Mouse (Mus musculus): ENCODE measurements around the gene Syt11. TPM values are rescaled to one million over a fixed set of nuclear protein-coding genes. Genes with fewer than 3 reads are reported as not detected.

Gene Syt11
- polyA plus RNA-seq, 1 experiment from 2014 or later: 61.9 TPM

- TF ChIP-seq CTCF (IDR thresholded peaks at IDR 0.05): no peak
- DNase-seq (ENCODE audit: low read depth, low spot score) (no peak), ATAC-seq (no peak)
- H3K27me3 ChIP-seq: no peaks in the 10 kb centered on the region
- ChIA-PET CTCF (interaction anchor here (0.7 to 0.9 kb wide), 2 partner anchors 10 to 18 kb away, joined by 3 read pairs; no protein-coding TSS in a partner anchor), POLR2A (no interaction called here)
- in situ Hi-C loops (cut with MboI; ENCODE audit: low pct_unique_long_range_greater_than_20kb): no loop called here
Measured at GRCm38 (mm10) chr3:88762401-88762831, 12.5 kb downstream of the Syt11 start.

- in situ Hi-C loops (cut with MboI; ENCODE audit: low pct_unique_long_range_greater_than_20kb): no loop called here
- TF ChIP-seq CTCF (IDR thresholded peaks at IDR 0.05): no peak
- H3K27me3 ChIP-seq: no peaks in the 10 kb centered on the region
- DNase-seq (ENCODE audit: low read depth, low spot score): no peak
- no peak for ATAC-seq
- ChIA-PET CTCF (interaction anchor here (1.3 kb wide), 1 partner anchor 43 kb away, joined by 3 read pairs; no protein-coding TSS in a partner anchor), POLR2A (no interaction called here)
Measured at GRCm38 (mm10) chr3:88761619-88762018, 13.3 kb downstream of the Syt11 start.

- ChIA-PET CTCF (no interaction called here), POLR2A (interaction anchor here (0.6 to 0.9 kb wide), 2 partner anchors 10 to 11 kb away, joined by 4 read pairs; no protein-coding TSS in a partner anchor)
- ATAC-seq: no peak
- TF ChIP-seq CTCF (IDR thresholded peaks at IDR 0.05): no peak
- in situ Hi-C loops (cut with MboI; ENCODE audit: low pct_unique_long_range_greater_than_20kb): loop anchor here (5.0 kb wide), 1 partner anchor 151 kb away; the partner anchor contains the start of gene Arhgef2
- H3K27me3 ChIP-seq: no peaks in the 10 kb centered on the region
- DNase-seq (ENCODE audit: low read depth, low spot score): no peak
Measured at GRCm38 (mm10) chr3:88758045-88758500, 16.9 kb downstream of the Syt11 start.

- in situ Hi-C loops (cut with MboI; ENCODE audit: low pct_unique_long_range_greater_than_20kb): loop anchor here (5.0 kb wide), 1 partner anchor 149 kb away; the partner anchor contains the start of gene Arhgef2
Measured at GRCm38 (mm10) chr3:88756276-88756675, 18.7 kb downstream of the Syt11 start.

GRCm38 (mm10) chr3:88755541-88755940, 19.4 kb downstream of the Syt11 start:
- in situ Hi-C loops (cut with MboI; ENCODE audit: low pct_unique_long_range_greater_than_20kb): loop anchor here (5.0 kb wide), 1 partner anchor 148 kb away; the partner anchor contains the start of gene Arhgef2
- DNase-seq (ENCODE audit: low read depth, low spot score) (no peak), ATAC-seq (no peak)
- TF ChIP-seq CTCF (IDR thresholded peaks at IDR 0.05): no peak
- CTCF ChIA-PET: interaction anchor here (0.6 to 1.2 kb wide), 2 partner anchors 15 to 35 kb away, joined by 3 read pairs; no protein-coding TSS in a partner anchor
- H3K27me3 ChIP-seq: no peaks in the 10 kb centered on the region
- POLR2A ChIA-PET: interaction anchor here (0.8 to 1.3 kb wide), 3 partner anchors 12 to 157 kb away, joined by 3 read pairs; no protein-coding TSS in a partner anchor

More at GRCm38 (mm10) chr3:88756276-88756675, 18.7 kb downstream of the Syt11 start:
- ChIA-PET CTCF (interaction anchor here (0.6 to 1.4 kb wide), 6 partner anchors 14 to 79 kb away, joined by 3 read pairs; no protein-coding TSS in a partner anchor), POLR2A (interaction anchor here (0.9 to 1.3 kb wide), 3 partner anchors 29 to 156 kb away, joined by 3 read pairs; no protein-coding TSS in a partner anchor)
- no peak for TF ChIP-seq CTCF (IDR thresholded peaks at IDR 0.05)
- no peaks in the 10 kb centered on the region for H3K27me3 ChIP-seq
- DNase-seq (ENCODE audit: low read depth, low spot score) (no peak), ATAC-seq (no peak)

GRCm38 (mm10) chr3:88754283-88754682, 20.7 kb downstream of the Syt11 start:
- ChIA-PET CTCF (interaction anchor here (0.9 to 2.2 kb wide), 5 partner anchors 11 to 77 kb away, joined by 3 to 8 read pairs (median 3); no protein-coding TSS in a partner anchor), POLR2A (interaction anchor here (1.2 kb wide), 1 partner anchor 36 kb away, joined by 3 read pairs; no protein-coding TSS in a partner anchor)
- H3K27me3 ChIP-seq: no peaks in the 10 kb centered on the region
- no peak for TF ChIP-seq CTCF (IDR thresholded peaks at IDR 0.05)
- ATAC-seq (no peak), DNase-seq (ENCODE audit: low read depth, low spot score) (no peak)
- in situ Hi-C loops (cut with MboI; ENCODE audit: low pct_unique_long_range_greater_than_20kb): no loop called here

- ChIA-PET CTCF (no interaction called here), POLR2A (interaction anchor here (0.7 kb wide), 1 partner anchor 11 kb away, joined by 4 read pairs; no protein-coding TSS in a partner anchor)
- ATAC-seq (no peak), DNase-seq (ENCODE audit: low read depth, low spot score) (no peak)
- in situ Hi-C loops (cut with MboI; ENCODE audit: low pct_unique_long_range_greater_than_20kb): loop anchor here (5.0 kb wide), 1 partner anchor 70 kb away; no protein-coding TSS in a partner anchor
- no peaks in the 10 kb centered on the region for H3K27me3 ChIP-seq
- TF ChIP-seq CTCF (IDR thresholded peaks at IDR 0.05): no peak
Measured at GRCm38 (mm10) chr3:88746871-88747231, 28.1 kb downstream of the Syt11 start.

- TF ChIP-seq CTCF (IDR thresholded peaks at IDR 0.05): no peak
- in situ Hi-C loops (cut with MboI; ENCODE audit: low pct_unique_long_range_greater_than_20kb): loop anchor here (5.0 kb wide), 1 partner anchor 69 kb away; no protein-coding TSS in a partner anchor
- H3K27me3 ChIP-seq: no peaks in the 10 kb centered on the region
- DNase-seq (ENCODE audit: low read depth, low spot score) (no peak), ATAC-seq (no peak)
- CTCF ChIA-PET: interaction anchor here (1.0 kb wide), 1 partner anchor 33 kb away, joined by 4 read pairs; no protein-coding TSS in a partner anchor
- POLR2A ChIA-PET: interaction anchor here (0.7 kb wide), 2 partner anchors 11 to 61 kb away, joined by 3 to 4 read pairs; no protein-coding TSS in a partner anchor
Measured at GRCm38 (mm10) chr3:88746139-88746870, 28.7 kb downstream of the Syt11 start.

- ChIA-PET POLR2A (interaction anchor here (0.7 kb wide), 1 partner anchor 61 kb away, joined by 3 read pairs; no protein-coding TSS in a partner anchor), CTCF (interaction anchor here (1.0 kb wide), 1 partner anchor 32 kb away, joined by 4 read pairs; no protein-coding TSS in a partner anchor)
- TF ChIP-seq CTCF (IDR thresholded peaks at IDR 0.05): no peak
- no peak for ATAC-seq
- in situ Hi-C loops (cut with MboI; ENCODE audit: low pct_unique_long_range_greater_than_20kb): loop anchor here (5.0 kb wide), 1 partner anchor 68 kb away; no protein-coding TSS in a partner anchor
- no peaks in the 10 kb centered on the region for H3K27me3 ChIP-seq
- no peak for DNase-seq (ENCODE audit: low read depth, low spot score)
Measured at GRCm38 (mm10) chr3:88745534-88745933, 29.4 kb downstream of the Syt11 start.

- no peak for DNase-seq (ENCODE audit: low read depth, low spot score)
- ChIA-PET CTCF (interaction anchor here (1.1 to 2.1 kb wide), 2 partner anchors 8 to 12 kb away, joined by 3 to 10 read pairs; no protein-coding TSS in a partner anchor), POLR2A (no interaction called here)
- ATAC-seq: no peak
- TF ChIP-seq CTCF (IDR thresholded peaks at IDR 0.05): no peak
- H3K27me3 ChIP-seq: no peaks in the 10 kb centered on the region
- in situ Hi-C loops (cut with MboI; ENCODE audit: low pct_unique_long_range_greater_than_20kb): no loop called here
Measured at GRCm38 (mm10) chr3:88740147-88740546, 34.8 kb downstream of the Syt11 start.

Data from Patski (cell line).